Mouse (Mus musculus) thymus, postnatal 4 days (tissue): ENCODE results near the gene Pnma5.
"Not testable (repeated sequence)": the region's sequence is repeated elsewhere in the genome, so short reads cannot be mapped to it uniquely, and the experiment has no call there.

Experiments used
- DNase-seq: peaks from one replicate; pipeline ENCODE4 v3.0.0; 2021

Pnma5 gene

DNA sequence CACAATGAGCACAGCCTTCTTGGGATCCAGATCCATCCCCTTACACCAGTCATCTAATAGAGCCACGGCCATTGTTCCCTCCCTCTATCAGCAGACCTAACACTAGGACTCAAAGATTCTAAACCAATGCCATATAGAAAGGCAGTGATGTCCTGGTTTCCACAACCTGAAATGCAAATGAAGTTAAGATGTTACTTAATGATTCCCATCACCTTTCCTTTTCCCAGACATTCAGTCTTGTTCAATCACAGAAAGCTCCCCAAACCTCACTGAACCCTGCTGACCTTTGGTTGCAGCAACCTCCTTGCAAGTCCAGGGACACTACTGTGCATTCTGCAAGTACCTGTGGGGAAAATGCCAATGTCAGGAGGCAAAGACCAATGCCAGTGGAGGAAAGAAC lies at the start of gene Pnma5:
TSS of gene Pnma5 (minus strand) at position 101 of the 400 bp plus-strand sequence.
- no peak for DNase-seq

DNA sequence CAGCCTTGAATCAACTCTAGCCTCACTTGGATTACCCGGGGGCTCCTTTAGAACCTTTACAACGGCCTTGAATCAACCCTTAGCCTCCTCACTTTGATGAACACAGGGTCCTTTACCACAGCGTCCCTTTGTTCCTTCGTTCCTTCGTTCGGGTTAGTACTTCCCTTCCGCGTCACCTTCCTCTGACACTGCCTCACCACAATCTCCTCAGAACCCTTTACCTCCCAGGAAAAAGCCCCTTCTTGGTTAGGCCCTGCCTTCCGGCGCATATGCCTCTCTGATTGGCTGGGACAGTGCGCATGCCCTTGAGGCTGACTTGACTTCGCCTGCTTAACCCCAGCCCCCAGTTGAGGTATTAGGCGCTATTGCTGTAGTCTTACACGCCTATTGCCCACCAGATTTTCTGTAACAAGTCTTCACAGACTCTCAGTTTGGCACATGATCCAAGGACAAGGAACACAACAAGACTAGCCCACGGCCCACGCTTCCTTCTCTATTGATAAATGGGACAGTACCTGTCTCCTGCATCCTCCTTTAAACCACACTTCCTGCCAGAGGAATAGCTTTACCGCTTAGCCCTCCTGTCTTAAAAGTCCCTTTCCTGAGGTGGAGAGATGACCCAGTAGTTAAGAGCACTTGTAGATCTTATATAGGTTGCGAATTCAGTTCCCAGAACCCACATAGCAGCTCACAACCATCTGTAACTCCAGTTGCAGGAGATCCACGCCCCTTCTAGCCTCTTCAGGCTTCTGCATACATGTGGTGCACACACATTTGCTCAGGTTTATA lies 45.6 kb upstream of the Pnma5 start, which contains the start of gene Xlr4a:
TSS of gene Xlr4a (minus strand) at position 212 of the 789 bp plus-strand sequence.
- peak; percentile 33 for DNase-seq

DNA sequence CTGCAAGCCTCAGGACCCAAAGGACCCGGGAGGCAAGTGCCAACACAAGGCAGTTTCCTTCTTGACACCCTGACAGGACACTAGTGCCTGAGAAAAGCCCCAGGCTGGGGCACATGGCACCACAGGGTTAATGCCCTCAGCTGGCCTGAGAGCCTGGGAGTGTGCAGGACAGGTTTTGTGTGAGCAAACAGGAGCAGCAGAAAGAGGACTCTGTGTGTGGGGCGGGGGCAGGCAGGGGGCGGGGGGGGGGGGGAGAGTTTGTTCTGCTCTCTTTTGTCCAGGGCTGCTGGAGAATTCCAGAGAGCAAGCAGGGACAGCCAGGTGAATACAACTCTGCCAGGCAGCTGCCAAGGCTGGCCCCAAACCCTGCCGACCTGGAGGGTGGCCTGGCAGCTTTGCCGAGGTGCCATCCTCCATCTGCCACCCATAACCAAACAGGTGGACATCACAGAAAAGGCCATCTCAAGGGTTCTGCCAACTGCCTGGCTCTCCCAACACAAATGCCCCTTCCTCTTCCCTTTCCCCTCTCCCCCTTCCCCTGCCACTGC lies 29.9 kb upstream of the Pnma5 start:
- DNase-seq: not testable (repeated sequence)

DNA sequence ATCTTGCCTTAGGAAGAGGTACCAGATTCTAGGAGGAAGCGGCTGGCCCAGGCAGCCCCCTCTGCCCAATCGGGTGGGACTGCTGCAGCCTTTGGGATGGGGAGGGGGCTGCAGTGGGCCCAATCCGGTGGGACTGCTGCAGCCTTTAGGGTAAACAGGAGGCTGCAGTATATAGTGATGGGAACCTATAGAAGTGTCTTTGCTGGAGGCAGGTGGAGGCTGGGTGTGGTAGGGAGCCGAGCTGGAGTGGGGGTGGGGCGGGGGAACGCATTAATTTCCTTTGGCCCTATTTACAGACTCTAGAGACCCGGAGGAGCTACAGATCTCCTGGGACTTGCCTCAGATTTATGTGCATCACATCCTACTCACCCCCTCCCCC lies 27.5 kb upstream of the Pnma5 start, which contains the start of gene Pnma3:
TSS of gene Pnma3 (plus strand) at position 373 of the 379 bp plus-strand sequence.
- no peak for DNase-seq

DNA sequence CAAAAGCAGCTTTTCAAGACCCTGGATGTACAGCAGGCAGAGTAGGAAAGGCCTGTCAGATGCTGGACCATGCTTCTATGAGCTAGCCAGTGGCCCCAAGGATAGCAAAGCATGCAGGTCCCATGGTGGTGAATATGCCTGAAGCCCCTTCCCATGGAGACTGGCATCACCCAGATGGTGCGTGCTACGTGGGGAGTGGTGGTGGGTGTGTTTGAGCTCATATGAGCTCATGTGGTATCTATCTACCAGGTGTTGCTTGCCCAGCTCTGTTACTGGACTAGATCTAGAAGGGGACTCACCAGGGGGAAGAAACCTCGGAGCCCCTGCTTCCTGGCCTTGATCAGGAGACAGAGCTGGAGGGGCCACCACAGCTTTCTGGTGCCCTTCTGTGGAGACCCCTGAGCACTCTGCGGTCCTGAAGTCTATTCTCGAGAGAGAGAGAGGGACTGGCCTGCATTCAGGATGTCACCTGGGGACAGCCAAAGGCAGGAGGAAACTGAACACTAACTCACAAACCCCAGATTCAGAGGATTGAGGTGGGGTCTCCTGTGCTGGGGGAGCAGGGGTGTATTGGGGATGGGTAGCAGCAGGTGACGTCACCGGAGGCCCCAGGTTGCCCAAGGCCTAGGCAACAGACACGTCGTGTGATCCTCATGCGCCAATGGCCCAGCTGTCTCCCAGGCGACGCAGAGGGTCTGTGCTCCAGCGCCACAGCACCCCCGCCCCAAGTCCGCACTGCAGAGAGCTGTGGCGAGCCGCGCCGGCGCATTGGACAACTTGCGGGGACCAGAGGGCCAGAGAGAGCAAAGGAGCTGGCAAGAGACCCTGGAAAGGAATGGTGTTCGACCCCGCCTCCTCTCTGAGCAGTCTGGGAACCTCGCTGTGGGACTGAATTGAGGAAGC lies 26.9 kb upstream of the Pnma5 start:
- no peak for DNase-seq

DNA sequence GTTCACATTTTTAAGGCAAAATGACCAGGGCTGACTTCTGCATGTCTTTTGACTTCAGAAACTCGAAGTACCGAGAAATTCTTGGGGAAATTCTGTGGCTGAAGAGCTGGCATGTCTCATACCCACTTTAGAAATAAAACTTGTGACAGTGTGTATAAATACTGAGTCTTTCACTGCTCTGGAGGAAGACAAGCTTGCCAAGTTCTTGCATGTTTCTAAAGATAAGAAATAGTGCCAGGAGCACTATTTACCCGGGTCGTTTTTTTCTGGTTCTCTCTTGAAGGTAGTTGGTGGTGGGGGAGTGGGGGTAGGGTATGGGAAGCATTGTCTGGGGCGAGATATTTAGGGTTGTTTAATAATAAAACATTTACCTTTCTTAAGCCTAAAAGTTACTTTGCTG lies 25.4 kb upstream of the Pnma5 start:
- no peak for DNase-seq

DNA sequence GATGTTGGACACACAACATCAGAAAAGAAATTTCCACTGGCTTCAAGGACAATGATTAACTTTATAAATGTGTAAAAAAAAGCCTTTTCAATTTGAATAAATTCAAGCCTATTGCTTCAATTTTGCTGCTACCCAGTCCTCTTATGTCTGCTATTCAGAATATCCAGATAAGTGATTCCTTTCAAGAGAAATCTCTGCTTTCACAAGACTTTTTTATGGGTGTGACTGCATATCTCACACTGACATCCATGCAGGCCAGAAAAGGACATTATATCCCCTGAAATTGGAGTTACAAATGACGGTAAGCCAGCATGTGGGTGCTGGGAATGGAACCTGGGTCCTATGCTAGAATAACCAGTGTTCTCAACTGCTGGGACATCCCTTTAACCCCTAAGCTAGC lies 24.6 kb upstream of the Pnma5 start:
- no peak for DNase-seq

DNA sequence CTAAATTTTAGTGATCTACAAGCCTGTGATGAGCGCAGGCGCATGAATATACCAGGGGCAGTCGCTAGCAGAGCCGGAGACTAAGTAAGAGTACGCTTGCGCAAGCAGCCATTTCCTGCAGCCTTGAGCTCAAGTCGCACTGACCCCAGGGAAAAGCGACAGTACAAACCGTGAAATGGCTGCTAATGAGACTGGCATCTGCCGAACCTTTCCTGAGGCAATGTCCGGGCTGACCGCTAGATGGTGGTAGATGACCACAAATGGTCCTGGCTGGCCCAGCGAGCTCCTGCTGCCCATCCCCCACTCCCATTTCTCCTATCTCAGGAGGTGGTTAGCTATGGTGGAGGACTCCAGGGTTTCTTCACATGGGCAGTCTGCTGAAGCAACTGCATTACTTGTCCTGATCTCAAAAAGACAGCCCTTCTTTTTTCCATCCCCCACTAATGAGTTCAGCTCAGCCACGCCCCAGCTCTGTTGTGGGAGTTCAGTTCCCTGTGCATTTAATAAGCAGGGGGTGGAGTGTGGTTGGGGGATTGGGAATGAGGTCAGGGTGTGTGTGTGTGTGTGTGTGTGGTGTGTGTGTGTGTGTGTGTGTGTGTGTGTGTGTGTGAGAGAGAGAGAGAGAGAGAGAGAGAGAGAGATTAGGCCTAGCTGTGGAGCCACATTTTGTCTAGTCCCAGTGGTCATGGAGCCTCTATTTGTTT lies 17.1 kb upstream of the Pnma5 start:
- peak; percentile 91 for DNase-seq

DNA sequence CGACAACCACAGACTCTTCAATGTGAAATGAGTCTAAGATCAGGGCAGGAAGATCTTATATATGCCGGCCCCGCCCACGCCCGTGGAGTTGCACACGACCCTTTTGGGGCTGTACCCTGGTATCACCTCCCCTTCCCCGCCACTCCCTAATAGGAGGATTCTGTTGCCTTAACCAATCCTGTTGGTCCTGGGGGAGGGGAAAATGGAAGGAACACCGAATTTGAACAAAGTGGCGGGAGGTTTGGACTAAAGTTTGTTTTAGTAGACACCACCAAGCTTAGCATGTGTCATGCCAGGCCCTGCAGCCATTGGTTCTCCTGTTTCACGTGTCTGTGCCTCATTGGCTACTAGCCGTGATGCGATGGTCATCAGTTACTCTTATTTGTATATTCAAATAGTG lies 2.8 kb upstream of the Pnma5 start:
- DNase-seq: no peak

DNA sequence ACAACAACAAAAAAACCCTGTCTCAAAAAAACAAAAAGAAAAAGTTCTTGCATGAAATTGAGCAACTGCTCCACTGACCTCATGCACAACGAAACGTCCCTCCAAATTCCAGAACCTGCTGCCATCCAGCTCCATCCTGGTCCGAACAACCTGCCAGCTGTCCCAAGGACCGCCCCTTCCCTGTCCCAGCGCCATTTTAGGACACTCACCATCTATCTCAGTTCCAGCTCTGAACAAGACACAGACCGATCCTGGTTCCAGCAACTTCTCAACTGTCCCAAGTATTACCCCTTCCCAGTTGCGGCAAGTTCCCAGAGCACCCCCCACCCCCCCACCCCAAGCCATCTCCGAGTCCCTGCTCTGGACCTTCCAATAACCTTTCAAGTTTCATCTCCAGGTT lies 1.9 kb upstream of the Pnma5 start:
- no peak for DNase-seq

DNA sequence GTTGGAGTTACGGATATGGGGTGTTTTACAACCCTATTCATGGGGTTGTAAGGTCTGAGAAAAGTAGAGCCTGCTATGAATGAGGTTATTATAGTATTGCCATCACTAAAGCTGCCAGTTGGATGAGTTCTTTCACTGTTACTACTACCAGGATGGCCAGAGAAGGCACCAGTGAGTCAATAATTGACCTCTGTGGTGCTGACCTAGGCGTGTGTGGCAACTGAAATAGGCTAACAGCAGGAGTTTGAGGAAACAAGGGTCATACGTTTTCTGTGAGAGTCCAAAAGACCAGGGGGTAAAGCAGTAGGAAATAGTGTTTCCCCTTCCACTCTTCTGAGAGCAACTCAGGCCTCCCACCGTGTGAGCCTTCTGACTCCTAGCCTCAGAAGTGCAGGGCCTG lies 24.1 kb downstream of the Pnma5 start:
- no peak for DNase-seq

DNA sequence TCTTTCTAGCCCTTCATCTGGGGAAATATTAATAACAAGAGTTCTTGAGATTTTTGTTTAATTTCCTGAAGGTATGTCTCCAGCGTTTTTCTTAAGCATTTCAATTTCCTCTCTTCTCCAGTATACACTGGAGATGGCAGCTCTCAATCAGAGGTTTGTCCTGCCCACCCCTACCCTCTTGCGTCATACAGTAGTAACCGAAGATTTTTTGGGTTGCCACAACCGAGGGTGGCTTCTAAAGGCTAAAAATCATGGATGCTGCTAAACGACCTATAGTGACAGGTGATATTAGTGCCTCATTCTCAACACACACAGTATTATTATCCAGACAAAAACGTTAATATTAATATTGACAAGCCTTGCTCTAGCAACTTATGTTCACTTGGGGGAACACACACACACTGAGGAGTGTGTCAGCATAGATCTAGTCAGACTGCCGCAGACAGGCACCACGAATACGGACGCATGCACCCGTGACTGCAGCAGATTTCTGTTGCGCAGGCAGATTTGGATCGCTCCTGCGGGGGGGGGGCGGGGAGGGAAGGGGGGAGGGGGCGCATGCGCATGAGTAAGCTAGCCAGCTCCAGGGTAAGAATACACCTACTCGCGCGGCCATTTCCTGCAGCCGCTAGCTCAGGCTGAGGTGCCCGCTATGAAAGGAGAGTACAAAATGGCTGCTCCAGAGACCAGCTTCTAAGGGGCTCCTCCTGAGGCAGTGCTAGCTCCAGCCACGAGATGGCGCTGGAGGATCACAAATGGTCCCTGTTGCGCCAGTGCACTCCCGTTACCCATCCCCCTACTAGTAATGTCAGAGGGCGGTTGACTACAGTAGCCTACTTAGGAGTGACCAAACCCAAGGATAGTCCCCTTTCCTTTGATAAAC lies 29.1 kb downstream of the Pnma5 start:
- DNase-seq: peak; percentile 92

DNA sequence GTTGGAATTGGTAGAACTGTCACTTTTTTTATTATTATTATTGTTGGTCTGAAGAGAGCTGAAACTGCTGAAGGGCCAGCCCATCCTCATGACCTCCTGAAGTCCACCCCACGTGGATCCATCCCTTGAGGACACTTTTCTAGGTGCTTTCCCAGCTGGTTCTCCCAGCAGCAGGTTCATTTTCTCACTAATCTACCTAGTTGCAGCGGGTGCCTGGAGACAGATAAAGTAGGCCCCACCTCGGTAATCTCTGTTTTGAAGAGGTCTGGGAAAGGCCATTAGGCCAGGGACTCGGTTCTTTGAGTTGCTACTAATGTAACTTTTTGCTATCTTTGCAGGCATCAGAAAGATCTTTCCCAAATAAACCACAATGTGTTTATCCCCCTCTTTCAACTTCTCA lies 31.2 kb downstream of the Pnma5 start:
- no peak for DNase-seq

DNA sequence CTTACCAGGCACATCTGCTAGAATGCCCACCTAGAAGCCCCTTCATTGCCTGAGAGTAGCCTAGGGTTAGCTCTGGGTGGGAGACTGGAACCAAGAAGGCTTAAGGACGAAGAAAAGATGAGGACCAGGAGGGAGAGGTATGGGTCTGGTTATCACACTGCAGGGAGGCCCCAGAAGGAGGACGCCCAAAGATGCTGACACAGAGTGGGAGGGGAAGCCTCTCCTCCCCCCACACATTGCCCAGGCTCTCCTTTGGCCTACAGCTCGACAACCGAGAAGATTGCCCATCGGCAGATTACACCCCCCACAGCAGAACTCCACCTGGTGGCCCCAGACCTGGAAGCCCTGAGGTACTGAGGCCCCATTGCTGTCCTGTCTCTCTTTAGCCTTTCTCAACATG lies 33.8 kb downstream of the Pnma5 start:
- DNase-seq: no peak

DNA sequence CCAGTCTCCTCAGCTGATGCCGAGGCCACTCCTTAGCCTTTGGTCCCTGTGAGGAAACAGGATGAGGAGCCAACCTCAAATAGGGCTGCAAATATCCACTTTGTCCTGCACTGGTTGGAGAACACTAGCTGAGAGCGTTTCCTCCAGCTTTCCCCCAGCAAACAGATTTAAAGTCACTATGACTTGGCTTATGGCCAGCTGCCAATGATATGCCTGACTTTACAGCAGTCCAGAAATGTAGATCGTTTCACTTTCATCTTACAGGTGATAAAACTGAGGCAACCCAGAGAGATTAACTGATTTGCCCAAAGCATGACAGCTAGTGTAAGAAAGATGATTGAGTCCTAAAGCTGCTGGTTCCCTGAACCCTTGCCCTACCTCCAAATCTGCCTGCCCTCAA lies 41.4 kb downstream of the Pnma5 start:
- DNase-seq: no peak

DNA sequence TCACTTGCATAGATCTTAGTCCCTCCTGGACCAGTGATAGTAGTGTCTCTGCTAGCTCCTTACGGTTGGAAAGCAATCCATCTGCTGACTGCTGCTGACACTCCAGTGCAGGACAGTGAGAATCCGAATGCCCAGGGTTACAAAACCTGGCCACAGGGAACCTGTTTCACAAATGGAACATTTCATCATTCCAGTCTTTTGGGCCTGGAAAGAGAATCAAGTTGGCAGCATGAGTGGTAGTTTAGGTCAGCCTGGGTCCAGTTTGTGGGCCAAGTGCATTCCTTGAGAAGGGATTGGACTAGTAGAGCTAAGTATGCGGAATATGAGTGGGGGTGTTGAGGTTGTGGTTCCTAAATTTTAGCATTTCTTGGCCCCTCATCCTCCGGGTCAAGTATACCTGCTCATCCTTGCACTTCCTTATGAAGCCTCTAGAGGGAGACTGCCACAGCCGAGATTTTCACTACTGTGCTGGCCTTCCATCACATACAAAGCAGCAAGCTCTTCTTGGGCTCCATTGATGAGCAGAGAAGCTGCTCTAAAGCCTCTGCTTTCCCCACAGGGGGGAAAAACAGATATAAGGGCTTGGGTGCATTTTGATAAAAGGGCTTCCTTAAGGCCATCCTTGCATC lies 44.5 kb downstream of the Pnma5 start:
- DNase-seq: no peak

DNA sequence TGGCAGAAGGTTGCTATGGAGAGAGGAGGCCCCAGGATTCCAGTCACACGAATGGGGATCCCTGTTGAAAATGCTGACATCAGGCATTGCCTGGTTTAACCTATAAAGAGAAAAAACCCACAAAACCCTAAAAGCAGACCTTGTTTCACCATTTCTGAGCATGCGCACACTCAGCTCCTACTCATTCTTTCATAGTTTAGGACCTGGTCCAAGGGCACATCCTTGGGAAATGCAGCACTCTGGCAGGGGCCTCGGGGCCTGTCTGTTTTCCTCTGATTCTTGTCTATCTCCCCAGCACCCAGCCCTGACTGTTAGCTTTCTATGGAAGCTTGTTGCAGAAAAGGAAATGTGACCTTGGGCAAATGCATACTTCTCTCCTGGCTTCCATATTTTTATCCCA lies 46.3 kb downstream of the Pnma5 start:
- DNase-seq: no peak

DNA sequence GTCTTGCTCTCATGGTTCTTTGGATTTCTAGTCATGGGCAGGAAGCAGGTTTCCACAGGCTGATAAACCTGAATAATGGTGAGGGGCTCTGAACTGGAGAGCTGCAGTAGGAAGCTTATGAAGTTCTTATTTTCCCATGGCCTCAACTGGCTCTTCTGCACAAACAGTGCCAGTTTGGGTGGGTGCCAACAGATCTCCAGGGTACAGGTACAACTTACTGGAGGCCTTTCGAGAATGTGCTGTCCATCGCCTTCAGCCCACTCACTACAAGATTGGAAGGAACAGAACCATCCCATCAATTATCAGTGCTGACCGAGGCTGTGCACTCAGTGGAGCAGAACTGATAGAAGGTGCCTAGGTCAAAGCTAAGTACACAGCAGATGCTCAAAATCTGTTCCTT lies 48.5 kb downstream of the Pnma5 start:
- no peak for DNase-seq

DNA sequence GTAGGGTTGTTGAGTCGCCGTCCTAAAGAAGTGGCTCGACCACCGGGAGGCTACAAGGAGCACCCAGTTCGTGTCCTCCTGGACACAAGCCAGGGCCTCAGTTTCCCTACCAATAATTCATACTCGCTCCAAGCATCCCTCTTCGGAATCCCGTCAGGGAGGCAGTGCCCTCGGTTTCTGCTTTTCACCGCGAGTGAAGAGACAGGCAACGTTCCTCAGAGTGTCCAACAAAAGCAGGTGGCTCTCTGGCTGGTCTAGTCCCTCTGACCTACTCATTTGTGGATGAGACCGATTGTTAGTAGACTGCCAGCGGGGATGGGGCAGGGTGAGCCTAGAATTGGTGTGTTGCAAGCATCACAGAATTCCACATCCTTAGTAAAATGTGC lies 49.4 kb downstream of the Pnma5 start:
- no peak for DNase-seq

DNA sequence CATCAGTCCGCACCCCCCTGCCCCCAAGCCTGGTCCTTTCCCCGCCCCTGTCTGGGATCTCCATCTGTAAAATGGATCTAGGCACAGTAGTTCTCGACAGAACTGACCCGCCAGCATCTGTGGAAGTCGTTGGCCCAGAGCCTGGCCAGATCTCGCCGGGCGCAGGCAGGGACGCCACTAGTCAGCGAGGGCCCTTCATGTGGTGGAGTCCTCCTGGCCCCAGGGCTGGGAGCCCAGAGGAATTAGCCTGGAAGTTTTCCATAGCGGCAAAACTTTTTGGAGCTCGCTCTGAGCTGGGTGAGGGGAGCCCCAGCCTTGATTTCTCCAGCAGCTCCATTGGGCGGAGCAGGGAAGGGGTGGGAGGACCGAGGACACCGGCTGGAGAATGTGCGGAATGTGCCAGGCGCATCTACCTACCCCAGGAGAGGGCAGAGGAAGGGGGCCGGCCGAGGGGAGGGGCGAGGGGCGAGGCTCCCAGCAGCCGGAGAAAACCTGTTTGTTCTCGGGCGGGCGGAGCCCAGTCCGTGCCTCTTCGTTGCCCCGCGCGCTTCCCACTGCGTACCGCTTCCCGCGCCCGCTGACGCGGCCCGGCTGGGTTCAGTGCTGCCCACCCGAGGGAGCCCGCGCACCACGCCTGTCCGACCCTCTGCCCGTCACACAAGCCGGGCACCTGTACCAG lies 49.9 kb downstream of the Pnma5 start, which contains the start of gene Zfp185:
TSS of gene Zfp185 (plus strand) at position 499 of the 679 bp plus-strand sequence.
- DNase-seq: peak; percentile 70

DNA sequence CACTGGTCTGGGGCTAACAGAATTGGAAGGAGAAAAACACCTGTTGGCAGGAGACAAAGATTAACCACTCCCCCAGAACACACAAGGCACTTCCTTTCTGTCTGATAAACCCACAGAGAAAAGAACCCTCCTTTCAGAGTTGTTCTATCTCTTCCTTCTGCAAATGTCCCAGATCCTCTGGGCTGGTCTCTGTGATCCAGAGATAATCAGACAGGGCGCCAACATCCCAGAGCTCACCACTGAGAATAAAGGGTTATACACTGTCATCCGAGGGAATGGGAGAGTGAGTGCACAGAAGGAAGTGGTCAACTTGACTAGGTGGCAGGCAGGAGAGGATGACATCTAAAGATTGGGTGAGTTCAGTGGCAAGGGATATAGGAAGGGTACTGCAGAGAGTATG lies 51.3 kb downstream of the Pnma5 start:
- no peak for DNase-seq
